In the genomic region with DNA sequence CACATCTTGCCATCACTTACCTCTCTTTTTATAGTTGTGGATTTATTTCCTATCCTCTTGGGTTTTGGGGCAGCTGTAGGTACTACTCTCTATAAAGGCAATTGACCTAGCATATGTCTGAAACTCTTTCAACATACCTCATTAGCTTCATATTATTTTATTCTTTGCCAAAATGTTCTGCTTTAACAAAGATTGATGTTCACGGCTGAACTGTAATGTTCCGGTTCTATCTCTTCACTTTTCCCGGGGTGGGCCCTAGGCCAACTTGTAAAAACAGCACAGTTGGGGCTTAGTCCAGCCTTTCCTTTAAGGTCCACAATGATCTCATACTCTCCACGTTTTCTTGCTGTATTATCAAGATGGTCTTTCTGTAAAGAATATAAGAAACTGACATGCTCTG, we compare ENCODE assay signal across 24 mouse cellular contexts. TPM values are rescaled to one million over a fixed set of nuclear protein-coding genes. Genes with fewer than 3 reads are reported as not detected.
DNase-seq lines count a peak whose midpoint lies in the region; ATAC-seq and TF ChIP-seq lines count a peak whose summit lies in the region.
"Had no signal": no experiment of that assay in that cellular context is flagged by ENCODE, and none has a peak within 500 bp of the region (broad histone marks: within the 10 kb centered on the region; RNA-seq: fewer than 3 reads in every experiment).

No protein-coding gene starts in this region.

- TF ChIP-seq CTCF in intestine, postnatal 0 days (IDR thresholded peaks at IDR 0.05; ENCODE audit: low read depth): no peak
- TF ChIP-seq CTCF in lung, embryonic 14.5 days (IDR thresholded peaks at IDR 0.05; ENCODE audit: low read depth): no peak
- TF ChIP-seq CTCF in lung, postnatal 0 days (IDR thresholded peaks at IDR 0.05): no peak

- H3K4me2 ChIP-seq in intestine, embryonic 14.5 days (ENCODE audit: low read length): no peak overlapping the region
- H3K4me2 ChIP-seq in intestine, postnatal 0 days (replicated peaks; ENCODE audit: low read depth): no peak overlapping the region
- no peak overlapping the region for H3K4me2 ChIP-seq in lung, embryonic 14.5 days
- no peak overlapping the region for H3K4me2 ChIP-seq in lung, postnatal 0 days (replicated peaks; ENCODE audit: low read depth, low read length)
- no peak overlapping the region for H3K4me2 ChIP-seq in embryonic facial prominence, embryonic 13.5 days
- no peak overlapping the region for H3K4me2 ChIP-seq in embryonic facial prominence, embryonic 15.5 days (replicated peaks)
- H3K4me2 ChIP-seq: neural tube, embryonic 12.5 days had no signal

- H3K9me3 ChIP-seq in intestine, embryonic 14.5 days (ENCODE audit: control insufficient read depth, low read length): no peaks in the 10 kb centered on the region
- no peaks in the 10 kb centered on the region for H3K9me3 ChIP-seq in intestine, postnatal 0 days (ENCODE audit: control insufficient read depth)
- no peaks in the 10 kb centered on the region for H3K9me3 ChIP-seq in lung, embryonic 14.5 days (ENCODE audit: low read depth, low read length)
- no peaks in the 10 kb centered on the region for H3K9me3 ChIP-seq in lung, postnatal 0 days (ENCODE audit: low read length)
- no peaks in the 10 kb centered on the region for H3K9me3 ChIP-seq in embryonic facial prominence, embryonic 13.5 days
- no peaks in the 10 kb centered on the region for H3K9me3 ChIP-seq in embryonic facial prominence, embryonic 15.5 days (replicated peaks)
- H3K9me3 ChIP-seq: forebrain, embryonic 10.5 days; heart, embryonic 10.5 days; neural tube, embryonic 12.5 days had no signal

- no peaks in the 10 kb centered on the region for H3K27me3 ChIP-seq in intestine, embryonic 14.5 days (replicated peaks; ENCODE audit: control insufficient read depth, insufficient read depth, low read length)
- H3K27me3 ChIP-seq in intestine, postnatal 0 days (replicated peaks; ENCODE audit: control insufficient read depth, insufficient read depth, low read length): no peaks in the 10 kb centered on the region
- no peaks in the 10 kb centered on the region for H3K27me3 ChIP-seq in lung, embryonic 14.5 days (ENCODE audit: insufficient read depth, low read length)
- no peaks in the 10 kb centered on the region for H3K27me3 ChIP-seq in lung, postnatal 0 days (replicated peaks; ENCODE audit: insufficient read depth, low read length)
- peaks cover 6% of the 10 kb centered on the region; the same call in 1 of the 2 replicates for H3K27me3 ChIP-seq in embryonic facial prominence, embryonic 13.5 days
- no peaks in the 10 kb centered on the region for H3K27me3 ChIP-seq in embryonic facial prominence, embryonic 15.5 days
- H3K27me3 ChIP-seq: neural tube, embryonic 12.5 days had no signal

- H3K27ac ChIP-seq in intestine, embryonic 14.5 days (ENCODE audit: low read depth): peak overlapping the region; percentile 16; the same call in 1 of the 2 replicates
- no peak overlapping the region for H3K27ac ChIP-seq in intestine, postnatal 0 days (ENCODE audit: low read depth, low read length)
- H3K27ac ChIP-seq in lung, embryonic 14.5 days (ENCODE audit: low read depth): no peak overlapping the region
- no peak overlapping the region for H3K27ac ChIP-seq in lung, postnatal 0 days (ENCODE audit: low read length)
- peak overlapping the region; percentile 44; the same call in 1 of the 2 replicates for H3K27ac ChIP-seq in embryonic facial prominence, embryonic 13.5 days
- H3K27ac ChIP-seq in embryonic facial prominence, embryonic 15.5 days (replicated peaks): peak overlapping the region; percentile 22; the same call in 1 of the 2 replicates
- H3K27ac ChIP-seq: forebrain, embryonic 10.5 days; heart, embryonic 10.5 days; hindbrain, postnatal 0 days; neural tube, embryonic 12.5 days had no signal

- no peaks in the 10 kb centered on the region for H3K4me1 ChIP-seq in intestine, embryonic 14.5 days (replicated peaks; ENCODE audit: control insufficient read depth, insufficient read depth, low read length)
- no peaks in the 10 kb centered on the region for H3K4me1 ChIP-seq in intestine, postnatal 0 days (replicated peaks; ENCODE audit: control insufficient read depth, insufficient read depth, low read length)
- no peaks in the 10 kb centered on the region for H3K4me1 ChIP-seq in lung, embryonic 14.5 days (ENCODE audit: insufficient read depth)
- no peaks in the 10 kb centered on the region for H3K4me1 ChIP-seq in lung, postnatal 0 days (ENCODE audit: insufficient read depth, low read depth, low read length)
- peaks cover 7% of the 10 kb centered on the region for H3K4me1 ChIP-seq in embryonic facial prominence, embryonic 13.5 days
- no peaks in the 10 kb centered on the region for H3K4me1 ChIP-seq in embryonic facial prominence, embryonic 15.5 days
- H3K4me1 ChIP-seq: forebrain, embryonic 10.5 days; heart, embryonic 10.5 days; neural tube, embryonic 12.5 days had no signal

- H3K36me3 ChIP-seq in intestine, embryonic 14.5 days (ENCODE audit: control insufficient read depth, insufficient read depth, low read length): no peaks in the 10 kb centered on the region
- no peaks in the 10 kb centered on the region for H3K36me3 ChIP-seq in intestine, postnatal 0 days (ENCODE audit: control insufficient read depth, insufficient read depth)
- H3K36me3 ChIP-seq in lung, embryonic 14.5 days (ENCODE audit: insufficient read depth): no peaks in the 10 kb centered on the region
- H3K36me3 ChIP-seq in lung, postnatal 0 days (ENCODE audit: insufficient read depth, low read length): no peaks in the 10 kb centered on the region
- H3K36me3 ChIP-seq in embryonic facial prominence, embryonic 13.5 days: no peaks in the 10 kb centered on the region
- no peaks in the 10 kb centered on the region for H3K36me3 ChIP-seq in embryonic facial prominence, embryonic 15.5 days
- H3K36me3 ChIP-seq: forebrain, embryonic 10.5 days; heart, embryonic 10.5 days; neural tube, embryonic 12.5 days had no signal

- H3K4me3 ChIP-seq in intestine, embryonic 14.5 days (ENCODE audit: low read depth, low read length): no peak overlapping the region
- H3K4me3 ChIP-seq in intestine, postnatal 0 days (ENCODE audit: low read depth, low read length): no peak overlapping the region
- no peak overlapping the region for H3K4me3 ChIP-seq in lung, embryonic 14.5 days (ENCODE audit: low read depth, low read length)
- no peak overlapping the region for H3K4me3 ChIP-seq in lung, postnatal 0 days (ENCODE audit: low read depth, low read length)
- H3K4me3 ChIP-seq in embryonic facial prominence, embryonic 13.5 days: no peak overlapping the region
- no peak overlapping the region for H3K4me3 ChIP-seq in embryonic facial prominence, embryonic 15.5 days (replicated peaks)
- H3K4me3 ChIP-seq: forebrain, embryonic 10.5 days; heart, embryonic 10.5 days; neural tube, embryonic 12.5 days had no signal

- no peak overlapping the region for H3K9ac ChIP-seq in intestine, embryonic 14.5 days (ENCODE audit: low read length)
- H3K9ac ChIP-seq in intestine, postnatal 0 days (ENCODE audit: low read depth, low read length): no peak overlapping the region
- H3K9ac ChIP-seq in lung, embryonic 14.5 days: no peak overlapping the region
- no peak overlapping the region for H3K9ac ChIP-seq in lung, postnatal 0 days (replicated peaks; ENCODE audit: low read depth)
- H3K9ac ChIP-seq in embryonic facial prominence, embryonic 13.5 days: no peak overlapping the region
- H3K9ac ChIP-seq in embryonic facial prominence, embryonic 15.5 days: no peak overlapping the region
- H3K9ac ChIP-seq: forebrain, postnatal 0 days; neural tube, embryonic 12.5 days had no signal

- 53% methylated on average over 4 of the region's 4 CpGs for WGBS in intestine, embryonic 14.5 days
- WGBS in intestine, postnatal 0 days: 57% methylated on average over 4 of the region's 4 CpGs
- WGBS in lung, embryonic 14.5 days: 33% methylated on average over 4 of the region's 4 CpGs
- 51% methylated on average over 4 of the region's 4 CpGs for WGBS in lung, postnatal 0 days
- WGBS in embryonic facial prominence, embryonic 13.5 days: 54% methylated on average over 4 of the region's 4 CpGs
- WGBS in embryonic facial prominence, embryonic 15.5 days: 41% methylated on average over 4 of the region's 4 CpGs

- DNase-seq in intestine, embryonic 14.5 days (ENCODE audit: low spot score): no peak
- DNase-seq in lung, embryonic 14.5 days: peak; percentile 33
- no peak for DNase-seq in lung, postnatal 0 days (ENCODE audit: low spot score)
- DNase-seq in cerebellum, adult 9-11 months: no peak
- DNase-seq in spleen, postnatal 4 days (ENCODE audit: low spot score in 2 of 2): no peak
- DNase-seq: adrenal gland, adult 2 months; cerebellum, adult 11-12 months; cerebellum, postnatal 14 days; forebrain, postnatal 0 days; kidney, adult 2 months; layer of hippocampus, adult 9-11 months; lung, postnatal 4 days; midbrain, embryonic 14.5 days; retina, postnatal 1 day; right cerebral cortex, postnatal 4 days had no signal

- TF ChIP-seq EP300 in lung, postnatal 0 days (IDR thresholded peaks at IDR 0.05): no peak

- ATAC-seq in intestine, embryonic 14.5 days (replicated peaks; ENCODE audit: low FRiP score, low TSS enrichment, low read depth): no peak
- ATAC-seq in intestine, postnatal 0 days: no peak
- no peak for ATAC-seq in lung, embryonic 14.5 days (ENCODE audit: insufficient read depth)
- ATAC-seq in lung, postnatal 0 days: no peak
- no peak for ATAC-seq in embryonic facial prominence, embryonic 13.5 days (ENCODE audit: insufficient number of reproducible peaks, insufficient read depth, low FRiP score, low TSS enrichment, low read depth)
- ATAC-seq in embryonic facial prominence, embryonic 15.5 days (ENCODE audit: insufficient number of reproducible peaks, low FRiP score, low TSS enrichment, low read depth): no peak
- ATAC-seq: forebrain, postnatal 0 days; hindbrain, postnatal 0 days had no signal

RNA-seq across cellular contexts. Expression of gene Rtl3, which starts 31.9 kb away (rescaled TPM):
- 12.4 and 14.9 TPM in 2 replicates for polyA plus RNA-seq in intestine, embryonic 14.5 days (2014; fragmentation: Nextera tagmentation; extraction: Ambion mirVana)
- polyA plus RNA-seq in intestine, postnatal 0 days (2015; fragmentation: Nextera tagmentation; extraction: Ambion mirVana): 4.1 and 4.4 TPM in 2 replicates
- 2.4 and 4.7 TPM in 2 replicates for polyA plus RNA-seq in lung, embryonic 14.5 days (2014; fragmentation: Nextera tagmentation; extraction: Ambion mirVana)
- 0.98 and 1.1 TPM in 2 replicates for polyA plus RNA-seq in lung, postnatal 0 days (2015; fragmentation: Nextera tagmentation; extraction: Ambion mirVana)
- polyA plus RNA-seq in embryonic facial prominence, embryonic 13.5 days (2015; fragmentation: Nextera tagmentation; extraction: Ambion mirVana): 46.2 and 47.3 TPM in 2 replicates
- polyA plus RNA-seq in embryonic facial prominence, embryonic 15.5 days (2015; fragmentation: Nextera tagmentation; extraction: Ambion mirVana): 68.5 and 73.5 TPM in 2 replicates
- polyA plus RNA-seq: C2C12; liver, adult 2 months had no signal

RNA-seq across cellular contexts. Expression of gene Lpar4, which starts 48.1 kb away (rescaled TPM):
- 14.0 and 16.6 TPM in 2 replicates for polyA plus RNA-seq in intestine, embryonic 14.5 days (2014; fragmentation: Nextera tagmentation; extraction: Ambion mirVana)
- polyA plus RNA-seq in intestine, postnatal 0 days (2015; fragmentation: Nextera tagmentation; extraction: Ambion mirVana): 4.5 and 4.6 TPM in 2 replicates
- polyA plus RNA-seq in lung, embryonic 14.5 days (2014; fragmentation: Nextera tagmentation; extraction: Ambion mirVana): 19.1 and 19.3 TPM in 2 replicates
- 7.1 and 7.9 TPM in 2 replicates for polyA plus RNA-seq in lung, postnatal 0 days (2015; fragmentation: Nextera tagmentation; extraction: Ambion mirVana)
- polyA plus RNA-seq in embryonic facial prominence, embryonic 13.5 days (2015; fragmentation: Nextera tagmentation; extraction: Ambion mirVana): 28.8 and 35.8 TPM in 2 replicates
- polyA plus RNA-seq in embryonic facial prominence, embryonic 15.5 days (2015; fragmentation: Nextera tagmentation; extraction: Ambion mirVana): 28.0 and 29.9 TPM in 2 replicates

Comparison
In these comparisons a context has a peak if more than half of its experiments do, and no peak if none do; other contexts are left out.
1. H3K27ac ChIP-seq: peak in intestine, embryonic 14.5 days (single experiment), embryonic facial prominence, embryonic 13.5 days (single experiment) and embryonic facial prominence, embryonic 15.5 days (single experiment); none in intestine, postnatal 0 days (single experiment), lung, embryonic 14.5 days (single experiment) and lung, postnatal 0 days (single experiment).